Mouse (Mus musculus) limb, embryonic 10.5 days (tissue): ENCODE data around the gene Gm21173. TPM values are rescaled to one million over a fixed set of nuclear protein-coding genes. Genes with fewer than 3 reads are reported as not detected.
"Not testable (repeated sequence)": the region's sequence is repeated elsewhere in the genome, so short reads cannot be mapped to it uniquely, and the experiment has no call there.

Experiments
- DNase-seq: peaks from one replicate; pipeline ENCODE4 v3.0.0-alpha.2; 2017; ENCODE audit warnings: low spot score
- H3K27ac ChIP-seq: fragments of 300-500 bp; sonication (generic); 2 replicates; pipeline ENCODE4 v1.5.1; 2016; ENCODE audit warnings: mild to moderate bottlenecking
- H3K27me3 ChIP-seq: fragments of 300-500 bp; sonication (generic); 2 replicates; pipeline ENCODE4 v1.6.1; 2016; ENCODE audit warnings: low read depth, mild to moderate bottlenecking; ENCODE audit not compliant: poor library complexity, severe bottlenecking
- H3K36me3 ChIP-seq: fragments of 300-500 bp; sonication (generic); 2 replicates; pipeline ENCODE4 v1.6.1; 2016; ENCODE audit warnings: mild to moderate bottlenecking, moderate library complexity
- H3K4me1 ChIP-seq: fragments of 300-500 bp; sonication (generic); 2 replicates; pipeline ENCODE4 v1.6.1; 2016
- H3K4me3 ChIP-seq: fragments of 300-500 bp; sonication (generic); 2 replicates; pipeline ENCODE4 v1.5.1; 2016; ENCODE audit warnings: mild to moderate bottlenecking, moderate library complexity
- H3K9me3 ChIP-seq: fragments of 300-500 bp; sonication (generic); replicated peaks from 2 replicates; pipeline ENCODE4 v1.6.1; 2016; ENCODE audit warnings: mild to moderate bottlenecking
- WGBS: fragments of 180-500 bp; shearing (Covaris S2); methylation state at CpG from one replicate; pipeline ENCODE4 v1.1.7; 2016; 5-methylcytosine and 5-hydroxymethylcytosine counted together
- polyA plus RNA-seq: library from polyadenylated mRNA; unstranded; fragments of >200 nt; fragmentation: Nextera tagmentation; extraction: Ambion mirVana; gene quantifications from 2 replicates; pipeline ENCODE4 v1.2.1, GENCODE M21; 2016

The Gm21173 gene
- not detected in 2 replicates for polyA plus RNA-seq

DNA sequence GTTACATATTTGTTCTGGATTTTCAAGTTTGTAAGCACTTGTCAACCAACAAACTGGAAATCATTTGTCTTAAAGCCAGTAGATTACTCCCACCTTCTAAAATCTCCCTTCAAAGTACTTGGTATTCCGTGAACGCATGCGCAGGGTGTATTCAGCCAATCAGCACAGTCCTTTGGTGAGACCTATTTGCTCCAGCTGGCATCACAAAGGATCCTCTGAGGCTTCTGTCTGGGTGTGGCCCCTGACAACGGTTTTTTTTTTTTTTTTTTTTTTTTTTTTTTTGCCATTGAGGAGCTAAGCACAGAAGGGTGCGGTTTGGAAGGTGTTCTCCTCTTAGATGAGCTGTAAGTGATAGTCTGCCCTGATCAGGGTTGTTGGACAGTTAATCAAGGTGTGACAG lies at the start of gene Gm21173:
Gm21173 (plus strand) TSS at position 301 of the 400 bp plus-strand sequence.
- H3K36me3 ChIP-seq, H3K4me1 ChIP-seq, H3K27ac ChIP-seq, H3K4me3 ChIP-seq, DNase-seq, H3K9me3 ChIP-seq, H3K27me3 ChIP-seq: not testable (repeated sequence)
- WGBS: no CpG with 5 or more reads among the region's 5 CpGs
